Mouse (Mus musculus): ENCODE measurements around the gene Otop3. TPM values are rescaled to one million over a fixed set of nuclear protein-coding genes. Genes with fewer than 3 reads are reported as not detected.

Otop3 gene
- total and polyA plus RNA-seq, 3 experiments, result not detected

GRCm38 (mm10) chr11:115359726-115360125, 25.2 kb downstream of the Otop3 start:
- no peaks in the 10 kb centered on the region for H3K79me2 ChIP-seq (replicated peaks; ENCODE audit: control insufficient read depth, insufficient read depth, low read length)
- DNase-seq, result no peak
- TF ChIP-seq EP300 (IDR thresholded peaks at IDR 0.05; ENCODE audit: insufficient read depth, low read depth, low read length) (no peak), CTCF (IDR thresholded peaks at IDR 0.05) (peak; percentile 25), POLR2A (IDR thresholded peaks at IDR 0.05; ENCODE audit: insufficient read depth, low read depth, low read length) (no peak)
- H3K4me3 ChIP-seq, result no peak overlapping the region
- 44% methylated on average over 6 of the region's 6 CpGs for WGBS
- no peak overlapping the region for H3K9ac ChIP-seq (ENCODE audit: low read depth, low read length)
- intact Hi-C loops (cut with DNase I), result loop anchor here (2.0 to 5.0 kb wide), 2 partner anchors 43 to 68 kb away; partner anchors contain the start of gene Mrpl58
- no peak overlapping the region for H3K27ac ChIP-seq
- no peaks in the 10 kb centered on the region; the same call in 1 of the 2 replicates for H3K4me1 ChIP-seq (ENCODE audit: control insufficient read depth, insufficient read depth, low read length)
- H3K27me3 ChIP-seq (ENCODE audit: control insufficient read depth, insufficient read depth, low read length), result no peaks in the 10 kb centered on the region
- H3K36me3 ChIP-seq (ENCODE audit: control insufficient read depth, insufficient read depth, low read length), result no peaks in the 10 kb centered on the region

- no peaks in the 10 kb centered on the region for H3K36me3 ChIP-seq (ENCODE audit: control insufficient read depth, insufficient read depth, low read length)
- no peaks in the 10 kb centered on the region; the same call in 1 of the 2 replicates for H3K4me1 ChIP-seq (ENCODE audit: control insufficient read depth, insufficient read depth, low read length)
- H3K27ac ChIP-seq, result no peak overlapping the region
- no peak for TF ChIP-seq EP300 (IDR thresholded peaks at IDR 0.05; ENCODE audit: insufficient read depth, low read depth, low read length)
- TF ChIP-seq POLR2A (IDR thresholded peaks at IDR 0.05; ENCODE audit: insufficient read depth, low read depth, low read length), result no peak
- TF ChIP-seq CTCF (IDR thresholded peaks at IDR 0.05), result no peak
- no peak overlapping the region for H3K4me3 ChIP-seq
- no peak for DNase-seq
- no peak overlapping the region for H3K9ac ChIP-seq (ENCODE audit: low read depth, low read length)
- WGBS, result 80% methylated on average over 3 of the region's 3 CpGs
- intact Hi-C loops (cut with DNase I), result no loop called here
- 0 out of 2 replicates have a peak, but pooled peaks cover 3% of the 10 kb centered on the region for H3K27me3 ChIP-seq (ENCODE audit: control insufficient read depth, insufficient read depth, low read length)
- H3K79me2 ChIP-seq (replicated peaks; ENCODE audit: control insufficient read depth, insufficient read depth, low read length), result no peaks in the 10 kb centered on the region
Measured at GRCm38 (mm10) chr11:115364136-115364535, 29.6 kb downstream of the Otop3 start.

GRCm38 (mm10) chr11:115366039-115366705, 31.6 kb downstream of the Otop3 start:
- Histone ChIP-seq H3K9ac (ENCODE audit: low read depth, low read length) (no peak overlapping the region), H3K27me3 (ENCODE audit: control insufficient read depth, insufficient read depth, low read length) (0 out of 2 replicates have a peak, but pooled peaks cover 3% of the 10 kb centered on the region), H3K4me1 (ENCODE audit: control insufficient read depth, insufficient read depth, low read length) (no peaks in the 10 kb centered on the region; the same call in 1 of the 2 replicates), H3K4me3 (no peak overlapping the region), H3K36me3 (ENCODE audit: control insufficient read depth, insufficient read depth, low read length) (no peaks in the 10 kb centered on the region), H3K27ac (peak overlapping the region; percentile 20; the same call in 1 of the 2 replicates), H3K79me2 (replicated peaks; ENCODE audit: control insufficient read depth, insufficient read depth, low read length) (no peaks in the 10 kb centered on the region)
- no peak for TF ChIP-seq CTCF (IDR thresholded peaks at IDR 0.05)
- TF ChIP-seq EP300 (IDR thresholded peaks at IDR 0.05; ENCODE audit: insufficient read depth, low read depth, low read length), result no peak
- no peak for TF ChIP-seq POLR2A (IDR thresholded peaks at IDR 0.05; ENCODE audit: insufficient read depth, low read depth, low read length)
- intact Hi-C loops (cut with DNase I), result no loop called here
- peak in 1 of 2 experiments; percentile 23 for DNase-seq
- 53% methylated on average over 7 of the region's 7 CpGs for WGBS

- DNase-seq, result no peak
- Histone ChIP-seq H3K9ac (ENCODE audit: low read depth, low read length) (peak overlapping the region; percentile 75), H3K79me2 (replicated peaks; ENCODE audit: control insufficient read depth, insufficient read depth, low read length) (no peaks in the 10 kb centered on the region), H3K4me1 (ENCODE audit: control insufficient read depth, insufficient read depth, low read length) (no peaks in the 10 kb centered on the region; the same call in 1 of the 2 replicates), H3K4me3 (peak overlapping the region; percentile 70), H3K27ac (peak overlapping the region; percentile 57), H3K27me3 (ENCODE audit: control insufficient read depth, insufficient read depth, low read length) (0 out of 2 replicates have a peak, but pooled peaks cover 3% of the 10 kb centered on the region), H3K36me3 (ENCODE audit: control insufficient read depth, insufficient read depth, low read length) (no peaks in the 10 kb centered on the region)
- intact Hi-C loops (cut with DNase I), result no loop called here
- TF ChIP-seq POLR2A (IDR thresholded peaks at IDR 0.05; ENCODE audit: insufficient read depth, low read depth, low read length) (no peak), CTCF (IDR thresholded peaks at IDR 0.05) (no peak), EP300 (IDR thresholded peaks at IDR 0.05; ENCODE audit: insufficient read depth, low read depth, low read length) (no peak)
- WGBS, result 8% methylated on average over 28 of the region's 28 CpGs
Measured at GRCm38 (mm10) chr11:115366706-115367394, 32.3 kb downstream of the Otop3 start.

- Histone ChIP-seq H3K4me1 (ENCODE audit: control insufficient read depth, insufficient read depth, low read length) (no peaks in the 10 kb centered on the region; the same call in 1 of the 2 replicates), H3K36me3 (ENCODE audit: control insufficient read depth, insufficient read depth, low read length) (no peaks in the 10 kb centered on the region), H3K4me3 (peak within 1 kb of the TSS; percentile 70), H3K9ac (ENCODE audit: low read depth, low read length) (peak within 1 kb of the TSS; percentile 75), H3K27me3 (ENCODE audit: control insufficient read depth, insufficient read depth, low read length) (0 out of 2 replicates have a peak, but pooled peaks cover 3% of the 10 kb centered on the region), H3K79me2 (replicated peaks; ENCODE audit: control insufficient read depth, insufficient read depth, low read length) (no peaks in the 10 kb centered on the region), H3K27ac (peak within 1 kb of the TSS; percentile 57)
- no peak for TF ChIP-seq EP300 (IDR thresholded peaks at IDR 0.05; ENCODE audit: insufficient read depth, low read depth, low read length)
- 0 out of 2 replicates have a peak, but pooled peaks have one; percentile 33 for TF ChIP-seq POLR2A (IDR thresholded peaks at IDR 0.05; ENCODE audit: insufficient read depth, low read depth, low read length)
- intact Hi-C loops (cut with DNase I), result no loop called here
- DNase-seq, result peak; percentile 86 to 90
- WGBS, result under 1% methylated on average over 39 of the region's 39 CpGs
Measured at GRCm38 (mm10) chr11:115367395-115367944, 32.9 kb downstream of the Otop3 start, which contains the start of gene Hid1. Gene Hid1 (minus strand): TSS chr11:115367756.
